21 mouse cellular contexts compared by ENCODE assay signal in the genomic region with DNA sequence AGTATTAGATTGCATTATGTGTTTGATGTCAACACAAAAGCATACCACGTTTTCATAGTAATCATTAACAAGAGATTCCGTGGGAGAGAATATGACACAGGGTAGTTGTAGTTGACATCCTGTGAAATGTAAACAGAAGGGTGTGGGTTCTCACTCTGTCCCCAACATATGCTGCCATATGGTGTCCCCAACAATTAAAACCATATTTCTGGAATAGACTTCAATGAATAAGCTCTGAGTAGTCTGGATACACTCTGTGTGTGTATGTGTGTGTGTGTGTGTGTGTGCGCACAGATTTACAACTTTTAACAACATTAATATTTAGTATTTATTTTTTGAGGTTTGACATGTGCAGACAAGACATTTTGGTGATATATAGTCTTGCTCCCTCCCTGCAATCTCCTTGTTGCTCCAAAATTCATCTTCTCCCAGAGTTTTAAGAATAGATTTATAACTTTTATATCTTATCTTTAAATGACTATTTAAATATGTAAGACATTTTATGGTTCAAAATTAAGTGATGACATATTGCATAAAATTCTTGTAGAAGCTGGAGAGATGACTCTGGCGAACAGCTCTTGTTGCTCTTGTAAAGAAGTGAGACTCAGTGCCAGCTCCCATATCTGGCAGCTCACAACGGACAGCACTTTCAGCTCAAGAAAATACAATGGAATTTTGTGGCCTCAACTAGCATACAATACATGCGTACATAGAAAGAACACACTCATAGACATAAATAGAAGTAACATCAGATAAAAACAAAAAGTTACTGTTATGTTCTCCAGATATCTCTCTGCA.
DNase-seq lines count a peak whose midpoint lies in the region; ATAC-seq lines count a peak whose summit lies in the region.
"Had no signal": no experiment of that assay in that cellular context is flagged by ENCODE, and none has a peak within 500 bp of the region (broad histone marks: within the 10 kb centered on the region; RNA-seq: fewer than 3 reads in every experiment).

No protein-coding gene starts in this region.

- H3K4me2 ChIP-seq in kidney, embryonic 16.5 days (replicated peaks; ENCODE audit: low read depth, low read length) = no peak overlapping the region
- no peak overlapping the region for H3K4me2 ChIP-seq in kidney, embryonic 15.5 days
- no peak overlapping the region for H3K4me2 ChIP-seq in lung, embryonic 16.5 days (ENCODE audit: low read depth, low read length)
- H3K4me2 ChIP-seq in forebrain, embryonic 14.5 days (ENCODE audit: low read length) = no peak overlapping the region
- H3K4me2 ChIP-seq: heart, embryonic 12.5 days; hindbrain, embryonic 13.5 days had no signal

- no peak for DNase-seq in cerebellum, postnatal 14 days
- no peak for DNase-seq in lung, adult 18-20 months
- DNase-seq in forebrain, embryonic 14.5 days (ENCODE audit: low spot score) = peak; percentile 78
- DNase-seq in urinary bladder, adult 18-20 months (ENCODE audit: low spot score in 2 of 2) = no peak
- DNase-seq: adrenal gland, postnatal 14 days; cerebellum, adult 8-10 months; heart, adult 11 months; heart, postnatal 14 days; kidney, adult 9 months; liver, postnatal 0 days; midbrain, embryonic 14.5 days; retina, postnatal 1 day; thymus, adult 2 months had no signal

- peak; percentile 74 for ATAC-seq in cerebellum, adult (ENCODE audit: insufficient number of reproducible peaks, low FRiP score, low TSS enrichment)
- peak; percentile 57; the same call in 1 of the 2 replicates for ATAC-seq in kidney, embryonic 16.5 days (ENCODE audit: low FRiP score, low TSS enrichment)
- ATAC-seq in kidney, embryonic 15.5 days (replicated peaks; ENCODE audit: low FRiP score) = no peak
- peak; percentile 69 for ATAC-seq in lung, embryonic 16.5 days (ENCODE audit: low read depth)
- peak; percentile 93 for ATAC-seq in forebrain, embryonic 14.5 days
- ATAC-seq: liver, postnatal 0 days; Patski had no signal

- no peak overlapping the region for H3K4me3 ChIP-seq in kidney, embryonic 16.5 days (ENCODE audit: low read length)
- no peak overlapping the region for H3K4me3 ChIP-seq in kidney, embryonic 15.5 days (replicated peaks)
- H3K4me3 ChIP-seq in lung, embryonic 16.5 days (ENCODE audit: low read length) = no peak overlapping the region
- no peak overlapping the region for H3K4me3 ChIP-seq in forebrain, embryonic 14.5 days (ENCODE audit: low read depth, low read length)
- H3K4me3 ChIP-seq: heart, embryonic 12.5 days; hindbrain, embryonic 13.5 days; myocyte had no signal

- 66% methylated on average over 6 of the region's 6 CpGs for WGBS in kidney, embryonic 16.5 days
- 68% methylated on average over 6 of the region's 6 CpGs for WGBS in kidney, embryonic 15.5 days
- 51% methylated on average over 6 of the region's 6 CpGs for WGBS in lung, embryonic 16.5 days
- WGBS in forebrain, embryonic 14.5 days = 70% methylated on average over 6 of the region's 6 CpGs

- H3K27me3 ChIP-seq in kidney, embryonic 16.5 days (ENCODE audit: insufficient read depth, low read length) = no peaks in the 10 kb centered on the region
- H3K27me3 ChIP-seq in kidney, embryonic 15.5 days = no peaks in the 10 kb centered on the region
- H3K27me3 ChIP-seq in lung, embryonic 16.5 days (ENCODE audit: control insufficient read depth, insufficient read depth, low read depth, low read length) = no peaks in the 10 kb centered on the region
- no peaks in the 10 kb centered on the region for H3K27me3 ChIP-seq in forebrain, embryonic 14.5 days (replicated peaks; ENCODE audit: control insufficient read depth, insufficient read depth, low read length)
- H3K27me3 ChIP-seq: heart, embryonic 12.5 days; hindbrain, embryonic 13.5 days; Patski had no signal

- H3K27ac ChIP-seq in kidney, embryonic 16.5 days (ENCODE audit: low read length) = no peak overlapping the region
- H3K27ac ChIP-seq in kidney, embryonic 15.5 days = no peak overlapping the region
- H3K27ac ChIP-seq in lung, embryonic 16.5 days (ENCODE audit: low read length) = no peak overlapping the region
- no peak overlapping the region for H3K27ac ChIP-seq in forebrain, embryonic 14.5 days (ENCODE audit: low read depth, low read length)
- H3K27ac ChIP-seq: hindbrain, embryonic 13.5 days had no signal

- H3K9ac ChIP-seq in kidney, embryonic 16.5 days (replicated peaks; ENCODE audit: low read length) = no peak overlapping the region
- no peak overlapping the region for H3K9ac ChIP-seq in kidney, embryonic 15.5 days
- no peak overlapping the region for H3K9ac ChIP-seq in lung, embryonic 16.5 days (ENCODE audit: low read length)
- H3K9ac ChIP-seq in forebrain, embryonic 14.5 days (ENCODE audit: low read length) = no peak overlapping the region
- H3K9ac ChIP-seq: heart, embryonic 12.5 days; hindbrain, embryonic 13.5 days; liver, postnatal 0 days had no signal

- no peaks in the 10 kb centered on the region for H3K36me3 ChIP-seq in kidney, embryonic 16.5 days (ENCODE audit: insufficient read depth, low read length)
- H3K36me3 ChIP-seq in kidney, embryonic 15.5 days = no peaks in the 10 kb centered on the region
- H3K36me3 ChIP-seq in lung, embryonic 16.5 days (ENCODE audit: control insufficient read depth, insufficient read depth, low read length) = no peaks in the 10 kb centered on the region
- no peaks in the 10 kb centered on the region for H3K36me3 ChIP-seq in forebrain, embryonic 14.5 days (ENCODE audit: control insufficient read depth, insufficient read depth, low read length)
- H3K36me3 ChIP-seq: heart, embryonic 12.5 days; hindbrain, embryonic 13.5 days had no signal

- H3K4me1 ChIP-seq in kidney, embryonic 16.5 days (ENCODE audit: insufficient read depth, low read length) = no peaks in the 10 kb centered on the region
- H3K4me1 ChIP-seq in kidney, embryonic 15.5 days = no peaks in the 10 kb centered on the region
- no peaks in the 10 kb centered on the region for H3K4me1 ChIP-seq in lung, embryonic 16.5 days (replicated peaks; ENCODE audit: control insufficient read depth, insufficient read depth, low read length)
- no peaks in the 10 kb centered on the region for H3K4me1 ChIP-seq in forebrain, embryonic 14.5 days (ENCODE audit: control insufficient read depth, insufficient read depth, low read length)
- H3K4me1 ChIP-seq: heart, embryonic 12.5 days; hindbrain, embryonic 13.5 days had no signal

- no peaks in the 10 kb centered on the region for H3K9me3 ChIP-seq in kidney, embryonic 16.5 days (ENCODE audit: low read length)
- no peaks in the 10 kb centered on the region for H3K9me3 ChIP-seq in kidney, embryonic 15.5 days (replicated peaks)
- H3K9me3 ChIP-seq in lung, embryonic 16.5 days (ENCODE audit: control insufficient read depth, low read length) = no peaks in the 10 kb centered on the region
- no peaks in the 10 kb centered on the region for H3K9me3 ChIP-seq in forebrain, embryonic 14.5 days (replicated peaks; ENCODE audit: control insufficient read depth, low read length)
- H3K9me3 ChIP-seq: heart, embryonic 12.5 days; hindbrain, embryonic 13.5 days had no signal
